In the genomic region with DNA sequence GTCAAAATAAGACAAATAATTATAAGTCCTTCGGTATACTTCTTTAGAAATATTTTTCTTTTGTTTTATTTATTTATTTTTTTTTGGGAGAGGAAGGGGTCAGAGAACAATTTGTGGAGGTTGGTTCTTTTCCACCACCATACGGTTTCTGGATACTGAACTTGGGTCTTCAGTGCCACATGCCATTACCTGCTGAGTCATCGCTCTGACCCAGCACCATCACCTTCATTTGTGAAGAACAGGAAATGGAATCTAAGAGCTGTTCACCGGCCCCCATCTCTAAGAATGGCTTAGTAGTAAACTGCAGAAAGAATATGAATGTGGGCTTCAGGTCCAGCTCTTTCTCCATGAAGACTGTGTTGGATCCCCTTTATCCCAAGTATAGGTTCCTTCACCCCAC, we compare ENCODE assay signal across 29 mouse cellular contexts. TPM values are rescaled to one million over a fixed set of nuclear protein-coding genes. Genes with fewer than 3 reads are reported as not detected.
A peak's percentile ranks its signal among the peaks of the same experiment; 100 is the strongest.
DNase-seq lines count a peak whose midpoint lies in the region; ATAC-seq and TF ChIP-seq lines count a peak whose summit lies in the region.
"Had no signal": no experiment of that assay in that cellular context is flagged by ENCODE, and none has a peak within 500 bp of the region (broad histone marks: within the 10 kb centered on the region; RNA-seq: fewer than 3 reads in every experiment).

No protein-coding gene starts in this region.

- no peak for TF ChIP-seq EP300 in CH12.LX (IDR thresholded peaks at IDR 0.05; ENCODE audit: low read length)

- no peaks in the 10 kb centered on the region for H3K36me3 ChIP-seq in kidney, embryonic 14.5 days (ENCODE audit: control insufficient read depth, insufficient read depth, low read length)
- no peaks in the 10 kb centered on the region for H3K36me3 ChIP-seq in lung, embryonic 14.5 days (ENCODE audit: insufficient read depth)
- no peaks in the 10 kb centered on the region for H3K36me3 ChIP-seq in CH12.LX (replicated peaks in 1 of 2; ENCODE audit: control insufficient read depth in 1 of 2, insufficient read depth in 1 of 2, low read length in 1 of 2)
- H3K36me3 ChIP-seq in midbrain, embryonic 13.5 days, result no peaks in the 10 kb centered on the region
- H3K36me3 ChIP-seq: embryonic facial prominence, embryonic 12.5 days; embryonic facial prominence, embryonic 15.5 days; G1E; hindbrain, embryonic 12.5 days; hindbrain, embryonic 15.5 days had no signal

- H3K4me2 ChIP-seq in kidney, embryonic 14.5 days (replicated peaks; ENCODE audit: low read depth, low read length), result no peak overlapping the region
- H3K4me2 ChIP-seq in lung, embryonic 14.5 days, result no peak overlapping the region
- no peak overlapping the region for H3K4me2 ChIP-seq in CH12.LX (ENCODE audit: insufficient read depth, low read depth, poor library complexity, severe bottlenecking)
- H3K4me2 ChIP-seq in midbrain, embryonic 13.5 days (replicated peaks), result no peak overlapping the region
- H3K4me2 ChIP-seq: embryonic facial prominence, embryonic 12.5 days; embryonic facial prominence, embryonic 15.5 days; heart, embryonic 11.5 days; hindbrain, embryonic 12.5 days; hindbrain, embryonic 15.5 days had no signal

- peaks cover 7% of the 10 kb centered on the region; the same call in 1 of the 2 replicates for H3K4me1 ChIP-seq in kidney, embryonic 14.5 days (ENCODE audit: control insufficient read depth, insufficient read depth, low read length)
- H3K4me1 ChIP-seq in lung, embryonic 14.5 days (ENCODE audit: insufficient read depth), result no peaks in the 10 kb centered on the region
- H3K4me1 ChIP-seq in CH12.LX (ENCODE audit: control insufficient read depth in 1 of 2, insufficient read depth in 2 of 2), result peaks cover 3 to 22% of the 10 kb centered on the region in 2 experiments; a peak in 3 of 4 replicates
- no peaks in the 10 kb centered on the region for H3K4me1 ChIP-seq in midbrain, embryonic 13.5 days (replicated peaks)
- H3K4me1 ChIP-seq: hindbrain, embryonic 12.5 days; hindbrain, embryonic 15.5 days had no signal

- WGBS in kidney, embryonic 14.5 days, result 76% methylated on average over 4 of the region's 4 CpGs
- WGBS in lung, embryonic 14.5 days, result 48% methylated on average over 4 of the region's 4 CpGs
- WGBS in midbrain, embryonic 13.5 days, result 91% methylated on average over 4 of the region's 4 CpGs

- no peak for TF ChIP-seq RAD21 in CH12.LX (IDR thresholded peaks at IDR 0.05; ENCODE audit: low read depth, low read length)

- no peak overlapping the region for H3K9ac ChIP-seq in kidney, embryonic 14.5 days (ENCODE audit: low read depth, low read length)
- no peak overlapping the region for H3K9ac ChIP-seq in lung, embryonic 14.5 days
- no peak overlapping the region for H3K9ac ChIP-seq in CH12.LX (ENCODE audit: insufficient read depth, low read depth)
- no peak overlapping the region for H3K9ac ChIP-seq in midbrain, embryonic 13.5 days (replicated peaks)
- H3K9ac ChIP-seq: embryonic facial prominence, embryonic 12.5 days; embryonic facial prominence, embryonic 15.5 days; forebrain, postnatal 0 days; hindbrain, embryonic 12.5 days; hindbrain, embryonic 15.5 days had no signal

- no peak overlapping the region for H3K27ac ChIP-seq in kidney, embryonic 14.5 days (ENCODE audit: low read depth, low read length)
- H3K27ac ChIP-seq in lung, embryonic 14.5 days (ENCODE audit: low read depth), result 0 out of 2 replicates have a peak overlapping the region, but pooled peaks have one; percentile 19
- no peak overlapping the region for H3K27ac ChIP-seq in CH12.LX (ENCODE audit: insufficient read depth, low read depth)
- H3K27ac ChIP-seq in midbrain, embryonic 13.5 days, result no peak overlapping the region
- H3K27ac ChIP-seq: embryonic facial prominence, embryonic 12.5 days; embryonic facial prominence, embryonic 15.5 days; gastrocnemius, adult 2 months; hindbrain, embryonic 12.5 days; hindbrain, embryonic 15.5 days had no signal

- H3K79me2 ChIP-seq in CH12.LX (replicated peaks; ENCODE audit: control insufficient read depth, extremely low read depth, insufficient read depth, poor library complexity, severe bottlenecking), result no peaks in the 10 kb centered on the region

- no peaks in the 10 kb centered on the region for H3K9me3 ChIP-seq in kidney, embryonic 14.5 days (ENCODE audit: control insufficient read depth, low read length)
- no peaks in the 10 kb centered on the region for H3K9me3 ChIP-seq in lung, embryonic 14.5 days (ENCODE audit: low read depth, low read length)
- no peaks in the 10 kb centered on the region for H3K9me3 ChIP-seq in CH12.LX (replicated peaks; ENCODE audit: low read length)
- H3K9me3 ChIP-seq in midbrain, embryonic 13.5 days, result no peaks in the 10 kb centered on the region
- H3K9me3 ChIP-seq: embryonic facial prominence, embryonic 12.5 days; embryonic facial prominence, embryonic 15.5 days; G1E; hindbrain, embryonic 12.5 days; hindbrain, embryonic 15.5 days had no signal

- in situ Hi-C loops in CH12.LX (cut with MboI; ENCODE audit: low pct_ligation_motif_present, low pct_unique_long_range_greater_than_20kb, low sequenced_read_pairs), result loop anchor here (5.0 kb wide), 1 partner anchor 400 kb away; no protein-coding TSS in a partner anchor

- no peak for ATAC-seq in kidney, embryonic 14.5 days (ENCODE audit: low FRiP score, low TSS enrichment)
- ATAC-seq in lung, embryonic 14.5 days (ENCODE audit: insufficient read depth), result no peak
- no peak for ATAC-seq in midbrain, embryonic 13.5 days
- ATAC-seq: CD4-positive, CD25-positive, alpha-beta regulatory T cell, adult 4 months; forebrain, embryonic 14.5 days; forebrain, postnatal 0 days; Patski had no signal

- no peaks in the 10 kb centered on the region for H3K27me3 ChIP-seq in kidney, embryonic 14.5 days (ENCODE audit: control insufficient read depth, insufficient read depth, low read length)
- H3K27me3 ChIP-seq in lung, embryonic 14.5 days (ENCODE audit: insufficient read depth, low read length), result no peaks in the 10 kb centered on the region
- H3K27me3 ChIP-seq in CH12.LX (replicated peaks), result no peaks in the 10 kb centered on the region
- no peaks in the 10 kb centered on the region for H3K27me3 ChIP-seq in midbrain, embryonic 13.5 days
- H3K27me3 ChIP-seq: embryonic facial prominence, embryonic 12.5 days; embryonic facial prominence, embryonic 15.5 days; hindbrain, embryonic 12.5 days; hindbrain, embryonic 15.5 days; Patski had no signal

- TF ChIP-seq CTCF in lung, embryonic 14.5 days (IDR thresholded peaks at IDR 0.05; ENCODE audit: low read depth), result no peak
- no peak for TF ChIP-seq CTCF in CH12.LX (conservative IDR thresholded peaks at IDR 0.05 in 1 of 2, IDR thresholded peaks at IDR 0.05 in 1 of 2; ENCODE audit: low read depth in 2 of 2, low read length in 2 of 2)

- DNase-seq in kidney, adult 9 months, result peak; percentile 19
- no peak for DNase-seq in lung, embryonic 14.5 days
- DNase-seq in lung, postnatal 4 days, result no peak
- DNase-seq in A20 (ENCODE audit: low read depth, low spot score) (peak; percentile 10), CH12.LX (ENCODE audit: extremely low read depth) (peak; percentile 29)
- DNase-seq in ovary, adult 18-20 months (ENCODE audit: low spot score), result no peak
- DNase-seq: adrenal gland, postnatal 10 days; adrenal gland, postnatal 36 days; B cell, adult 2 months; cerebellum, adult 2 months; cerebellum, adult 9-11 months; cerebellum, postnatal 25 days; forebrain, postnatal 0 days; gastrocnemius, adult 2 months; gastrocnemius, postnatal 25 days had no signal

- dilution Hi-C loops in CH12.LX (cut with MboI; ENCODE audit: extremely low pct_ligation_motif_present, extremely low pct_unique_long_range_greater_than_20kb, low sequenced_read_pairs), result no loop called here

- H3K4me3 ChIP-seq in kidney, embryonic 14.5 days (ENCODE audit: low read length), result no peak overlapping the region
- no peak overlapping the region for H3K4me3 ChIP-seq in lung, embryonic 14.5 days (ENCODE audit: low read depth, low read length)
- H3K4me3 ChIP-seq in CH12.LX (replicated peaks in 1 of 3; ENCODE audit: low read depth in 2 of 3, low read length in 2 of 3, poor library complexity in 1 of 3), result no peak overlapping the region
- no peak overlapping the region for H3K4me3 ChIP-seq in midbrain, embryonic 13.5 days (replicated peaks)
- H3K4me3 ChIP-seq: embryonic facial prominence, embryonic 12.5 days; embryonic facial prominence, embryonic 15.5 days; gastrocnemius, adult 2 months; hindbrain, embryonic 12.5 days; hindbrain, embryonic 15.5 days had no signal

- TF ChIP-seq POLR2A in CH12.LX (IDR thresholded peaks at IDR 0.05; ENCODE audit: low read depth, low read length), result no peak

TF ChIP-seq in CH12.LX, 34 proteins besides CTCF, POLR2A, EP300 and RAD21:
- TF ChIP-seq MAFK (IDR thresholded peaks at IDR 0.05; ENCODE audit: insufficient replicate concordance, low read length) (peak; percentile 55; the same call in 1 of the 2 replicates), MEF2A (IDR thresholded peaks at IDR 0.05; ENCODE audit: borderline replicate concordance, low read depth, low read length) (no peak)
TF ChIP-seq in CH12.LX: peak in this region for 1.

RNA-seq across cellular contexts. Expression of gene C1qtnf3, which starts 49.8 kb away (rescaled TPM):
- 6.0 and 8.1 TPM in 2 replicates for polyA plus RNA-seq in kidney, embryonic 14.5 days (2014; fragmentation: Nextera tagmentation; extraction: Ambion mirVana)
- polyA plus RNA-seq in lung, embryonic 14.5 days (2014; fragmentation: Nextera tagmentation; extraction: Ambion mirVana), result 0.14 and 0.35 TPM in 2 replicates
- total RNA-seq in CH12.LX (2012; rRNA removed) (not detected in 2 replicates), CH12.LX (2014; rRNA removed) (not detected in 2 replicates)
- 0.10 TPM in 1 of 2 replicates, not detected in the other for polyA plus RNA-seq in CH12.LX (2012; ENCODE audit: insufficient read length, low read depth)
- 0.30 and 0.52 TPM in 2 replicates for polyA plus RNA-seq in midbrain, embryonic 13.5 days (2015; fragmentation: Nextera tagmentation; extraction: Ambion mirVana)
- total RNA-seq: common myeloid progenitor, adult 5-6 weeks; G1E; heart, adult 8-10 months; hematopoietic stem cell, adult 5-6 weeks had no signal
- polyA plus RNA-seq: CD4-positive, CD25-positive, alpha-beta regulatory T cell, adult 4 months; G1E had no signal

Comparison
In these comparisons a context has a peak if more than half of its experiments do, and no peak if none do; other contexts are left out.
1. DNase-seq: peak in kidney, adult 9 months (single experiment), A20 (single experiment) and CH12.LX (single experiment); none in lung, embryonic 14.5 days (single experiment), lung, postnatal 4 days (0 of 2) and ovary, adult 18-20 months (single experiment).